In genomic region chr13:102665588-102666232, GRCm38 (mm10) we compare ENCODE assay signal across 8 mouse cellular contexts. TPM values are rescaled to one million over a fixed set of nuclear protein-coding genes. Genes with fewer than 3 reads are reported as not detected.
DNase-seq lines count a peak whose midpoint lies in the region; ATAC-seq and TF ChIP-seq lines count a peak whose summit lies in the region.

No protein-coding gene starts in this region.

- H3K4me2 ChIP-seq in kidney, postnatal 0 days (ENCODE audit: low read length): peak overlapping the region; percentile 31; the same call in 1 of the 2 replicates
- H3K4me2 ChIP-seq in embryonic facial prominence, embryonic 14.5 days (ENCODE audit: low read depth, low read length): peak overlapping the region; percentile 27
- H3K4me2 ChIP-seq in limb, embryonic 13.5 days (replicated peaks): peak overlapping the region; percentile 23; the same call in 1 of the 2 replicates

- H3K4me1 ChIP-seq in kidney, postnatal 0 days (replicated peaks; ENCODE audit: insufficient read depth, low read length): no peaks in the 10 kb centered on the region; the same call in 1 of the 2 replicates
- H3K4me1 ChIP-seq in embryonic facial prominence, embryonic 14.5 days (ENCODE audit: control insufficient read depth, insufficient read depth, low read length): peaks cover 4% of the 10 kb centered on the region; the same call in 1 of the 2 replicates
- H3K4me1 ChIP-seq in limb, embryonic 13.5 days: 0 out of 2 replicates have a peak, but pooled peaks cover 5% of the 10 kb centered on the region

- no peaks in the 10 kb centered on the region for H3K9me3 ChIP-seq in kidney, postnatal 0 days (replicated peaks; ENCODE audit: low read length)
- no peaks in the 10 kb centered on the region for H3K9me3 ChIP-seq in embryonic facial prominence, embryonic 14.5 days (ENCODE audit: control insufficient read depth, low read length)
- H3K9me3 ChIP-seq in limb, embryonic 13.5 days: no peaks in the 10 kb centered on the region

- H3K27me3 ChIP-seq in kidney, postnatal 0 days (ENCODE audit: insufficient read depth, low read length): no peaks in the 10 kb centered on the region
- H3K27me3 ChIP-seq in embryonic facial prominence, embryonic 14.5 days (replicated peaks; ENCODE audit: control insufficient read depth, insufficient read depth, low read length): no peaks in the 10 kb centered on the region
- no peaks in the 10 kb centered on the region for H3K27me3 ChIP-seq in limb, embryonic 13.5 days
- H3K27me3 ChIP-seq in splenic B cell, adult 2 months (ENCODE audit: control insufficient read depth, insufficient read depth, low read length, poor library complexity, severe bottlenecking): no peaks in the 10 kb centered on the region

- WGBS in kidney, postnatal 0 days: 64% methylated on average over 18 of the region's 18 CpGs
- WGBS in embryonic facial prominence, embryonic 14.5 days: 57% methylated on average over 18 of the region's 18 CpGs
- 52% methylated on average over 18 of the region's 18 CpGs for WGBS in limb, embryonic 13.5 days

- no peak overlapping the region for H3K9ac ChIP-seq in kidney, postnatal 0 days (ENCODE audit: low read depth, low read length)
- no peak overlapping the region for H3K9ac ChIP-seq in embryonic facial prominence, embryonic 14.5 days (ENCODE audit: low read depth, low read length)
- H3K9ac ChIP-seq in limb, embryonic 13.5 days: no peak overlapping the region

- no peaks in the 10 kb centered on the region for H3K36me3 ChIP-seq in kidney, postnatal 0 days (ENCODE audit: insufficient read depth, low read length)
- no peaks in the 10 kb centered on the region for H3K36me3 ChIP-seq in embryonic facial prominence, embryonic 14.5 days (ENCODE audit: control insufficient read depth, insufficient read depth, low read length)
- no peaks in the 10 kb centered on the region for H3K36me3 ChIP-seq in limb, embryonic 13.5 days
- no peaks in the 10 kb centered on the region for H3K36me3 ChIP-seq in splenic B cell, adult 2 months (ENCODE audit: control insufficient read depth, insufficient read depth, low read length, poor library complexity, severe bottlenecking)

- ATAC-seq in kidney, postnatal 0 days (replicated peaks; ENCODE audit: low FRiP score, low read depth): no peak
- ATAC-seq in embryonic facial prominence, embryonic 14.5 days (ENCODE audit: low read depth): no peak
- ATAC-seq in limb, embryonic 13.5 days (ENCODE audit: low FRiP score, low read depth): no peak
- ATAC-seq in activated CD4-positive, CD25-positive, alpha-beta regulatory T cell, adult 4 months: no peak

- DNase-seq in kidney, postnatal 0 days (ENCODE audit: low spot score): no peak
- no peak for DNase-seq in kidney, postnatal 14 days
- no peak for DNase-seq in embryonic facial prominence, embryonic 14.5 days (ENCODE audit: low spot score)
- DNase-seq in splenic B cell, adult 2 months (ENCODE audit: low read depth, low spot score): peak; percentile 36
- DNase-seq in frontal cortex, adult 2 months (ENCODE audit: extremely low spot score in 1 of 2, low spot score in 1 of 2): no peak
- DNase-seq in adrenal gland, adult 8-10 months: no peak

- H3K27ac ChIP-seq in kidney, postnatal 0 days: no peak overlapping the region
- H3K27ac ChIP-seq in embryonic facial prominence, embryonic 14.5 days (replicated peaks; ENCODE audit: low read depth, low read length): no peak overlapping the region
- H3K27ac ChIP-seq in limb, embryonic 13.5 days: no peak overlapping the region

- TF ChIP-seq CTCF in kidney, postnatal 0 days (IDR thresholded peaks at IDR 0.05; ENCODE audit: low read depth): no peak

- H3K4me3 ChIP-seq in kidney, postnatal 0 days (replicated peaks; ENCODE audit: low read depth, low read length): 0 out of 2 replicates have a peak overlapping the region, but pooled peaks have one; percentile 4
- no peak overlapping the region for H3K4me3 ChIP-seq in embryonic facial prominence, embryonic 14.5 days (ENCODE audit: low read depth, low read length)
- no peak overlapping the region for H3K4me3 ChIP-seq in limb, embryonic 13.5 days

RNA-seq across cellular contexts. Expression of gene Cd180, which starts 27.6 kb away (rescaled TPM):
- polyA plus RNA-seq in kidney, postnatal 0 days (2015; fragmentation: Nextera tagmentation; extraction: Ambion mirVana): 0.51 and 0.61 TPM in 2 replicates
- 0.88 and 1.6 TPM in 2 replicates for polyA plus RNA-seq in embryonic facial prominence, embryonic 14.5 days (2014; fragmentation: Nextera tagmentation; extraction: Ambion mirVana)
- polyA plus RNA-seq in limb, embryonic 13.5 days (2015; fragmentation: Nextera tagmentation; extraction: Ambion mirVana): 0.36 and 0.64 TPM in 2 replicates
- 1.2 and 2.3 TPM in 2 replicates for polyA plus RNA-seq in frontal cortex, adult 2 months (2012; rRNA removed)
- 1 to 10 TPM in 1 of 2 experiments, under 1 TPM in 1; 0.67 to 1.3 TPM for polyA plus RNA-seq in activated CD4-positive, CD25-positive, alpha-beta regulatory T cell, adult 4 months (2017; shearing (Covaris generic))
- total RNA-seq in adrenal gland, adult 8-10 months (2022): 1 to 10 TPM; 2.3 to 7.4 (median 4.7) TPM
